Mouse (Mus musculus): ENCODE measurements around the gene Piezo1.

DNA sequence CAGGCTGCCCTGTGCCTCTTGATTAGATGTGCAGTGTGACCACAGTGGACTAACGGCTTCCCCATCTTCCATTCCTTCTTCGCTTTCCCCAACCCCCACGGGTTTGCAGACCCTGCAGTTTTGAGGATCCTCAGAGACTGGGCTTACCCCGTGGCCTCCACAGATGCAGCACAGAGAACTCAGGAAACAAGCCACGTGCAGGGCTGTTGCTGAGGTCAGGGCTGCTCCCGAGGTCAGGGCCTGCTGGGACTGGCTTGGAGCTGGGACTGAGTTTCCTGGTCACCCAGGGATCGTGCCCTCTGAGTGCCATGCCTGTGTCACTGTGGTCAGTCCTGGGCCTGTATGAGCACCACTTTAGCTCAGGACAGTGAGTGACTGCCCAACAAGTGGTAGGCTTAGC lies 86.1 kb downstream of the Piezo1 start:
- TF ChIP-seq MAX (IDR thresholded peaks at IDR 0.05) (no peak), CTCF (IDR thresholded peaks at IDR 0.05; ENCODE audit: control insufficient read depth, insufficient read depth, insufficient read length) (no peak), USF1 (IDR thresholded peaks at IDR 0.05; ENCODE audit: low read depth) (no peak), MYOD1 (IDR thresholded peaks at IDR 0.05; ENCODE audit: control insufficient read depth, insufficient read length, low read depth) (no peak), MYOG (IDR thresholded peaks at IDR 0.05; ENCODE audit: control insufficient read depth, extremely low read depth, insufficient read length) (no peak), CEBPB (IDR thresholded peaks at IDR 0.05; ENCODE audit: low read depth) (no peak), FOSL1 (IDR thresholded peaks at IDR 0.05; ENCODE audit: insufficient read depth, low read length, poor library complexity, severe bottlenecking) (no peak)
